Mouse (Mus musculus) neural tube, embryonic 15.5 days (tissue): Measurements from ENCODE around the gene Tpm1. TPM values are rescaled to one million over a fixed set of nuclear protein-coding genes. Genes with fewer than 3 reads are reported as not detected.

ENCODE experiments used
- ATAC-seq: fragments of 200-750 bp; cut with Nextera tagmentation; 2 replicates; pipeline ENCODE4 v1.8.0; 2017; ENCODE audit warnings: mild to moderate bottlenecking, moderate TSS enrichment, moderate library complexity; ENCODE audit not compliant: low FRiP score
- H3K27ac ChIP-seq: fragments of 300-500 bp; sonication (generic); replicated peaks from 2 replicates; pipeline ENCODE4 v1.5.1; 2015; ENCODE audit warnings: mild to moderate bottlenecking, inconsistent platforms
- H3K27me3 ChIP-seq: fragments of 300-500 bp; sonication (generic); replicated peaks from 2 replicates; pipeline ENCODE4 v1.6.1; 2015; ENCODE audit warnings: inconsistent platforms
- H3K36me3 ChIP-seq: fragments of 300-500 bp; sonication (generic); 2 replicates; pipeline ENCODE4 v1.6.1; 2015; ENCODE audit warnings: inconsistent platforms
- H3K4me1 ChIP-seq: fragments of 300-500 bp; sonication (generic); 2 replicates; pipeline ENCODE4 v1.6.1; 2015; ENCODE audit warnings: inconsistent platforms
- H3K4me2 ChIP-seq: fragments of 300-500 bp; sonication (generic); 2 replicates; pipeline ENCODE4 v1.6.1; 2015; ENCODE audit warnings: inconsistent platforms, mild to moderate bottlenecking, moderate library complexity
- H3K4me3 ChIP-seq: fragments of 300-500 bp; sonication (generic); replicated peaks from 2 replicates; pipeline ENCODE4 v1.5.1; 2015; ENCODE audit warnings: mild to moderate bottlenecking, inconsistent platforms
- H3K9ac ChIP-seq: fragments of 300-500 bp; sonication (generic); replicated peaks from 2 replicates; pipeline ENCODE4 v1.6.1; 2015; ENCODE audit warnings: mild to moderate bottlenecking, inconsistent platforms
- H3K9me3 ChIP-seq: fragments of 300-500 bp; sonication (generic); replicated peaks from 2 replicates; pipeline ENCODE4 v1.6.1; 2016; ENCODE audit warnings: inconsistent platforms
- WGBS: fragments of 180-500 bp; shearing (Covaris S2); methylation state at CpG from one replicate; pipeline ENCODE4 v1.1.7; 2015; ENCODE audit warnings: mixed read lengths; 5-methylcytosine and 5-hydroxymethylcytosine counted together
- polyA plus RNA-seq: library from polyadenylated mRNA; unstranded; fragments of >200 nt; fragmentation: Nextera tagmentation; extraction: Ambion mirVana; gene quantifications from 2 replicates; pipeline ENCODE4 v1.2.1, GENCODE M21; 2015

Tpm1 gene
- polyA plus RNA-seq, 1 experiment from 2014 or later, result 230 TPM

- no peak overlapping the region for H3K4me2 ChIP-seq
- no peaks in the 10 kb centered on the region for H3K27me3 ChIP-seq
- no peak overlapping the region for H3K9ac ChIP-seq
- no peak overlapping the region for H3K4me3 ChIP-seq
- no peak for ATAC-seq
- H3K36me3 ChIP-seq, result peaks cover 32% of the 10 kb centered on the region
- H3K27ac ChIP-seq, result no peak overlapping the region
- H3K9me3 ChIP-seq, result no peaks in the 10 kb centered on the region
- 79% methylated on average over 2 of the region's 2 CpGs for WGBS
- no peaks in the 10 kb centered on the region for H3K4me1 ChIP-seq
These were observed 29.1 kb downstream of the Tpm1 start for GRCm38 (mm10) chr9:67020063-67020462.

DNA sequence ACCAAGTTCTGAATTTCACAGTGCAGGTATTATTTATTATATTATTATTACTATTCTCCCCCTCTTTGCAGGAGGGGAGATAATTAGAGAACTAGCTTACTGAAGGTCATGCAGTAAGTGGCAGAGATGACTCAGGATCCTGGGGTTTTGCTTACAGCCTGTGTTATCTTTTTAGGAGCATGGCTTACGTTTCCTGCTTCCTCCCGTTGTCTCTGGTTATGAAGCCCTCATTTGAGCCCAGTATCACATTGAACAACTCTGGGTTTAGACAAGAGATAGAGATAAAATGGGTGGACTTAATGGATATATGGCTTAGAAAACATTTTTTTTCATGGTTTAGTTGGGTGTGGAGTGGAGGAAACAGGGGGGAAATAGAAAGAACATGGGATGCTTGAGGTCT is 35.7 kb downstream of the Tpm1 start:
- Histone ChIP-seq H3K36me3 (no peaks in the 10 kb centered on the region), H3K4me3 (no peak overlapping the region), H3K27me3 (no peaks in the 10 kb centered on the region), H3K27ac (no peak overlapping the region), H3K9me3 (no peaks in the 10 kb centered on the region), H3K9ac (no peak overlapping the region), H3K4me2 (no peak overlapping the region), H3K4me1 (peaks cover 7% of the 10 kb centered on the region; the same call in 1 of the 2 replicates)
- no peak for ATAC-seq
- 78% methylated on average over 2 of the region's 2 CpGs for WGBS

DNA sequence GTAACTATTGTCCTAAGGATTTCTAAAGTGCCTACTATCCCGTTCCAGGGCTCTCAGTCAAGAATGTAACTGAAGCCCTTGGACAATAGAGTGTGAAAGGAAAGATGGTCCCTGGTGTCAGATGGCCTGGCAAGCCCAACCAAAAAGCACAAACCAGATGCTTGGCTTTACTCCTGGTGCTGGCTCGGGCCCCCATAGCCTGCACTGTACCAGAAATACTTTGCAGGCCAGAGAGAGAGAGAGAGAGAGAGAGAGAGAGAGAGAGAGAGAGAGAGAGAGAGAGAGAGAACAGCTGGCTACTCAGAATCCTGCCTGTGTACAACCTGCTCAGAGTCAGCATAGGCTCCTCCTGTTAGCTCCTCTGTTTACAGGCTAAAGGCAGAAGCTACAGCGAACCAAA is 36.7 kb downstream of the Tpm1 start:
- H3K27ac ChIP-seq, result no peak overlapping the region
- WGBS, result 51% methylated on average over 3 of the region's 3 CpGs
- no peak for ATAC-seq
- no peaks in the 10 kb centered on the region for H3K9me3 ChIP-seq
- no peak overlapping the region for H3K9ac ChIP-seq
- H3K36me3 ChIP-seq, result no peaks in the 10 kb centered on the region
- H3K27me3 ChIP-seq, result no peaks in the 10 kb centered on the region
- no peak overlapping the region for H3K4me2 ChIP-seq
- peaks cover 7% of the 10 kb centered on the region; the same call in 1 of the 2 replicates for H3K4me1 ChIP-seq
- H3K4me3 ChIP-seq, result no peak overlapping the region

DNA sequence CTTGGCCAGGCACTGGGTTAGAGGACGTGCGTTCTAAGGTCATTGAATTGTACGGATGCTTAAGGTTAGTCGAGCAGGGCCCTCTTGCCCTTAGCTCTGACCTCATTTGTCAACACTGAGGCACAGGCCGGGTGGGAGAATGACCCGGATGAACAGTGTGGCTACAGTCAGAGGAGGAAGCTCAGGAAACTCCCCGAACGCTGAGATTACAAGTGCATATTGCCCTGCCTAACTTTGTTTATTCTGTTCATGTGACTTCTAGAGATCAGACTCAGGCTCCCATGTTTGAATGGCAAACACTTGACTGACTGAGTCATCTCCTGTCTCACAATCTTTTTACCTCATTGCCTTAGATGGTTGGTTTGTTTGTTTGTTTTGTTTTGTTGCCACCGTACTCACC is 37.7 kb downstream of the Tpm1 start:
- ATAC-seq, result no peak
- H3K4me1 ChIP-seq, result peaks cover 7% of the 10 kb centered on the region; the same call in 1 of the 2 replicates
- H3K9me3 ChIP-seq, result no peaks in the 10 kb centered on the region
- no peak overlapping the region for H3K4me3 ChIP-seq
- no peaks in the 10 kb centered on the region for H3K36me3 ChIP-seq
- no peak overlapping the region for H3K4me2 ChIP-seq
- WGBS, result 84% methylated on average over 9 of the region's 9 CpGs
- no peak overlapping the region for H3K27ac ChIP-seq
- no peak overlapping the region for H3K9ac ChIP-seq
- H3K27me3 ChIP-seq, result no peaks in the 10 kb centered on the region

DNA sequence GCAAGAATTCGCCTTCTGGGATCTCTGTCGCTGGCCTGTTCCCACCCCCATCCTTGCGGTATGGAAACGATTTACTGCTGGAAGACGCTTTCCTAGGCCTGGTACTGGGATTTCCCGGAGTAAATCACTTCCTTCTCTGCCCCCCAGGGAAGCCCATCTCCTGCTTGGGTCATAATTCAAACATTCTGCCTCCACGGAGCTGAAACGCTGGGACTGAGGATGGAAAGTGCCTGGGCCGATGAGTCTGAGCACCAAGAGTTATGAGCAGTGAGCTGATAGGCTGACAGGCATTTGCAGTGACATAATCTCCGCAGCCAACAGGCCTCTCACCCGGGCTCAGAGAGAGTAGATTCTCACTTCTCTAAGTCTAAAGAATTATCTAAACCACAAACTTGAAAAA is 40.4 kb downstream of the Tpm1 start:
- Histone ChIP-seq H3K36me3 (no peaks in the 10 kb centered on the region), H3K4me3 (no peak overlapping the region), H3K9me3 (no peaks in the 10 kb centered on the region), H3K9ac (no peak overlapping the region), H3K4me2 (no peak overlapping the region), H3K27ac (no peak overlapping the region), H3K27me3 (no peaks in the 10 kb centered on the region), H3K4me1 (peaks cover 14% of the 10 kb centered on the region; the same call in 1 of the 2 replicates)
- no peak for ATAC-seq
- WGBS, result 32% methylated on average over 11 of the region's 11 CpGs

DNA sequence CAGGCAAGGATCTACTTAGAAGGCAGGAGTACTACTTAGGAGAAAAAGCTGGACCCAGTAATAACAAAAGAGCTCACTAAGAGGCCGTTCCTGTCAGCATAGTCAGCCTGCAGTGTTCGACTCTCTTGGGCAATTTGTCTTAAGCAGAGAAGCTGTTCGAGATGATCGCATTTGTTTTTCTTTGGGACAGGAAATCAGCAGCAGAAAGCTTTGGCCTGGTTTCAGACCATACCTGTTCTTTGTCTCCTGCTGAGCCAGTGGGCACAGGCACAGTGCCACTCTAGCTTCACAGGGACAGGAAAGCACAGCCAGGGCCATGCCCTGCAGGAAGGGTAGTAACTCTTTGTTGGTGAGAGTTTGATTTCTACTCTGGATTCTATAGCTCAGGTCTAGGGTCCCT is 42.8 kb downstream of the Tpm1 start:
- Histone ChIP-seq H3K27ac (no peak overlapping the region), H3K9ac (no peak overlapping the region), H3K36me3 (no peaks in the 10 kb centered on the region), H3K27me3 (no peaks in the 10 kb centered on the region), H3K4me3 (no peak overlapping the region), H3K4me1 (peaks cover 11% of the 10 kb centered on the region; the same call in 1 of the 2 replicates), H3K9me3 (no peaks in the 10 kb centered on the region), H3K4me2 (no peak overlapping the region)
- WGBS, result 78% methylated on average over 4 of the region's 4 CpGs
- ATAC-seq, result no peak

DNA sequence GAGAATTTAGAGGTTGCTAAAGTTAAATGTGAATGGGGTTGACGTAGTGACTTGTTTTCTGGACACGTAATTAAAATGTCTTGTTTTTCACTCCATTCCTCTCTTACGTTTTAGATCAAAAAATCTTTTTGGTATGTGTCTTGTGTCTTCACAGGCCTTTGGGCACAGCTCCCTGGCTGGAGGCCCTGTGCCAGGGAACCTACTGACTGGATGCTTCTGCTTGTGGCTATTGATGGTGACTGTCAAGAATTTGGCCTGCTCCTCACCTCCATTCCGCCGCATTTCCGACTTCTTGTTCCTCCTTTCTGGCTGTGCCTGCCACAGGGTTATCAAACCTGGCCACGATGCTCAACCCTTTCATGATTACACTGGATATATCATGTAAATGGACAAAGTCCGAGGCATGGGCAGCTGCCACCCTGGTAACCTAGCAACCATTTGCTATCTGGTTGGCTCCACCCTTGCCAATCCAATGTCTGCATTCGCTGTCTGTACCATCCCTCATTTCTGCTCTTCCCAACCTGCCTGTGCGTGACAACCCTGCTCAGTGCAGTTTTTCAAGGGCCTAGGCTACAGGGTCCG is 44.0 kb downstream of the Tpm1 start:
- H3K36me3 ChIP-seq, result no peaks in the 10 kb centered on the region
- no peak overlapping the region for H3K4me2 ChIP-seq
- 70% methylated on average over 11 of the region's 11 CpGs for WGBS
- H3K27me3 ChIP-seq, result no peaks in the 10 kb centered on the region
- H3K27ac ChIP-seq, result no peak overlapping the region
- no peaks in the 10 kb centered on the region for H3K9me3 ChIP-seq
- no peak overlapping the region for H3K4me3 ChIP-seq
- ATAC-seq, result no peak; the same call in 1 of the 2 replicates
- peaks cover 11% of the 10 kb centered on the region; the same call in 1 of the 2 replicates for H3K4me1 ChIP-seq
- H3K9ac ChIP-seq, result no peak overlapping the region

GRCm38 (mm10) chr9:67003656-67004055 is 45.5 kb downstream of the Tpm1 start:
- H3K9ac ChIP-seq, result no peak overlapping the region
- no peaks in the 10 kb centered on the region for H3K36me3 ChIP-seq
- no peaks in the 10 kb centered on the region for H3K9me3 ChIP-seq
- no peaks in the 10 kb centered on the region for H3K27me3 ChIP-seq
- ATAC-seq, result no peak
- peaks cover 9% of the 10 kb centered on the region; the same call in 1 of the 2 replicates for H3K4me1 ChIP-seq
- WGBS, result 65% methylated on average over 4 of the region's 4 CpGs
- no peak overlapping the region for H3K27ac ChIP-seq
- no peak overlapping the region for H3K4me3 ChIP-seq
- no peak overlapping the region for H3K4me2 ChIP-seq

DNA sequence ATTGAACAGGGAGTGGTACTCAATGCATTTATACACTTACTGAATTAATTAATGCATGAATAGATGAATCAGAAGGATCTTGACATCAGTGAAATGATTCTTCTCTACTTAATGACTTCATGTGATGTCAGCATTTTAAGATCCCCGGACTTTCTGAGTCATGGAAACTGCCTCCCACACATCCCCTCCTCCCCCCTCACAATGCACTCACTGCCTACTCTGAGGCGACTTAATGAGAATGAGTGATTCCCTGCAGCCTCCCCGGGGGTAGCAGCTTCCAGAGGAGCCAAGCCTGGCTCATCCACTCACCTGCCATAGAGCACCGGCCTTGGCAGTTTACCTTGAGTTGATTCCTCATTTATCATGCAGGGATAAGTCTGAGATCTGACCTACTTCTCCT is 46.0 kb downstream of the Tpm1 start:
- Histone ChIP-seq H3K4me1 (peaks cover 7% of the 10 kb centered on the region; the same call in 1 of the 2 replicates), H3K9ac (no peak overlapping the region), H3K9me3 (no peaks in the 10 kb centered on the region), H3K27ac (no peak overlapping the region), H3K27me3 (no peaks in the 10 kb centered on the region), H3K36me3 (no peaks in the 10 kb centered on the region), H3K4me3 (no peak overlapping the region), H3K4me2 (no peak overlapping the region)
- WGBS, result 29% methylated on average over 4 of the region's 4 CpGs
- ATAC-seq, result no peak

DNA sequence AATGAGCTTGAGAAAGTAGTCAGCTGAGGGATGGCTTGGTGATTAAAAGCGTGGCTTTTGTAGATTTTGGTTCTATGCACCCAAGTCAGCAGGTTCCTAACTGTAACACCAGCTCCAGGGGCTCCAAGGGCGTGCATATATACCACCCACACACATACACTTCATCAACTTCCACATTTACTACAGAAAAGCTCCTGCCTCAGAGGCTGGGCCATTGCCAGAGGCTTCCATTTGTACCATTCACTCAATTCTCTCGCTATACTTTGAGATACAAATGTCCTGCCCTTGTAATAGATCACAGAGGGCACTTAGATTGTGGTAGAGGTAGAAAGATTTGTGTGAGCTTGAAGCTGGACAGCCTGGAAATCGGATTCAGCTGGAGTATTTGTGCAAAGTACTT is 47.7 kb downstream of the Tpm1 start:
- no peak for ATAC-seq
- WGBS, result 72% methylated on average over 4 of the region's 4 CpGs
- H3K4me2 ChIP-seq, result no peak overlapping the region
- H3K4me3 ChIP-seq, result no peak overlapping the region
- H3K27ac ChIP-seq, result no peak overlapping the region
- peaks cover 7% of the 10 kb centered on the region; the same call in 1 of the 2 replicates for H3K4me1 ChIP-seq
- H3K36me3 ChIP-seq, result no peaks in the 10 kb centered on the region
- H3K9ac ChIP-seq, result no peak overlapping the region
- H3K9me3 ChIP-seq, result no peaks in the 10 kb centered on the region
- no peaks in the 10 kb centered on the region for H3K27me3 ChIP-seq

DNA sequence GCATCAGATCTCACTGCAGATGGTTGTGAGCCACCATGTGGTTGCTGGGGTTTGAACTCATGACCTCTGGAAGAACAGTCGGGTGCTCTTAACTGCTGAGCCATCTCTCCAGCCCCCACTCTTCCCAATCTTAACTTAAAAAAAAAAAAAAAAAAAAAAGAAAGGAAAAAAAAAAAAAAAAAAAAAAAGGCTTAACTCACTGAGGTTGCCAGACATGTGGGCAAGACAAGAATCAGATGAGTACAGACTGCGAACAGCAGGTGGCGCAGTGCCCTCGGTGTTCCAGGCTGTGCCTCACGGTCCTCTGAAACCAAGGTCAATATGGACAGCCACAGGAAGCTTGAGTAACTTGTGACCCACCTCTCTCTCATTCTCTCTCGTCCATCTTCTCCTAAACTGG is 48.2 kb downstream of the Tpm1 start:
- H3K4me2 ChIP-seq, result no peak overlapping the region

GRCm38 (mm10) chr9:66999698-67000097 is 49.5 kb downstream of the Tpm1 start:
- H3K9ac ChIP-seq, result no peak overlapping the region
- ATAC-seq, result no peak
- H3K27me3 ChIP-seq, result no peaks in the 10 kb centered on the region
- H3K4me2 ChIP-seq, result no peak overlapping the region
- no peaks in the 10 kb centered on the region for H3K4me1 ChIP-seq
- H3K9me3 ChIP-seq, result no peaks in the 10 kb centered on the region
- H3K4me3 ChIP-seq, result no peak overlapping the region
- no peaks in the 10 kb centered on the region for H3K36me3 ChIP-seq
- WGBS, result 91% methylated on average over 8 of the region's 8 CpGs
- no peak overlapping the region for H3K27ac ChIP-seq

More for the DNA sequence above, 48.2 kb downstream of the Tpm1 start:
- peaks cover 7% of the 10 kb centered on the region; the same call in 1 of the 2 replicates for H3K4me1 ChIP-seq
- no peak overlapping the region for H3K4me3 ChIP-seq
- no peaks in the 10 kb centered on the region for H3K27me3 ChIP-seq
- no peak for ATAC-seq
- H3K27ac ChIP-seq, result no peak overlapping the region
- no peaks in the 10 kb centered on the region for H3K9me3 ChIP-seq
- WGBS, result 7% methylated on average over 6 of the region's 6 CpGs
- H3K36me3 ChIP-seq, result no peaks in the 10 kb centered on the region
- H3K9ac ChIP-seq, result no peak overlapping the region
